Comparison of ENCODE assay signal across 9 mouse cellular contexts in genomic region chr4:62454995-62455394, GRCm38 (mm10). TPM values are rescaled to one million over a fixed set of nuclear protein-coding genes. Genes with fewer than 3 reads are reported as not detected.
DNase-seq lines count a peak whose midpoint lies in the region; ATAC-seq and TF ChIP-seq lines count a peak whose summit lies in the region.
"Had no signal": no experiment of that assay in that cellular context is flagged by ENCODE, and none has a peak within 500 bp of the region (broad histone marks: within the 10 kb centered on the region; RNA-seq: fewer than 3 reads in every experiment).

No protein-coding gene starts in this region.

- TF ChIP-seq EP300 in liver, embryonic 14.5 days (IDR thresholded peaks at IDR 0.05; ENCODE audit: low read depth), result no peak

- 70% methylated on average over 5 of the region's 5 CpGs for WGBS in forebrain, embryonic 14.5 days
- WGBS in forebrain, embryonic 11.5 days, result 66% methylated on average over 5 of the region's 5 CpGs
- WGBS in liver, embryonic 14.5 days (ENCODE audit: insufficient replicate concordance), result 48% methylated on average over 5 of the region's 5 CpGs
- 56% methylated on average over 5 of the region's 5 CpGs for WGBS in stomach, embryonic 16.5 days

- H3K36me3 ChIP-seq in forebrain, embryonic 14.5 days (ENCODE audit: control insufficient read depth, insufficient read depth, low read length), result peaks cover 6% of the 10 kb centered on the region; the same call in 1 of the 2 replicates
- no peaks in the 10 kb centered on the region for H3K36me3 ChIP-seq in forebrain, embryonic 11.5 days (ENCODE audit: control insufficient read depth, insufficient read depth, low read length)
- no peaks in the 10 kb centered on the region for H3K36me3 ChIP-seq in liver, embryonic 14.5 days (replicated peaks; ENCODE audit: control insufficient read depth, insufficient read depth, low read depth)
- H3K36me3 ChIP-seq in stomach, embryonic 16.5 days (ENCODE audit: control insufficient read depth, insufficient read depth, low read length), result no peaks in the 10 kb centered on the region

- H3K4me2 ChIP-seq in forebrain, embryonic 14.5 days (ENCODE audit: low read length), result no peak overlapping the region
- no peak overlapping the region for H3K4me2 ChIP-seq in forebrain, embryonic 11.5 days (ENCODE audit: low read depth, low read length, severe bottlenecking)
- H3K4me2 ChIP-seq in liver, embryonic 14.5 days (ENCODE audit: low read depth), result no peak overlapping the region
- H3K4me2 ChIP-seq in stomach, embryonic 16.5 days (ENCODE audit: low read depth, low read length), result no peak overlapping the region

- H3K4me3 ChIP-seq in forebrain, embryonic 14.5 days (ENCODE audit: low read depth, low read length), result no peak overlapping the region
- no peak overlapping the region for H3K4me3 ChIP-seq in forebrain, embryonic 11.5 days (ENCODE audit: low read depth, low read length)
- H3K4me3 ChIP-seq in liver, embryonic 14.5 days (ENCODE audit: insufficient read depth in 1 of 2, low read depth in 2 of 2, low read length in 2 of 2), result no peak overlapping the region
- no peak overlapping the region for H3K4me3 ChIP-seq in stomach, embryonic 16.5 days (replicated peaks; ENCODE audit: low read length)

- ATAC-seq in forebrain, embryonic 14.5 days, result no peak
- ATAC-seq in forebrain, embryonic 11.5 days (replicated peaks; ENCODE audit: low FRiP score), result no peak
- peak; percentile 67 to 75 for ATAC-seq in hematopoietic stem cell, adult 5-6 weeks (replicated peaks in 1 of 2; ENCODE audit: insufficient read depth in 1 of 2, low FRiP score in 2 of 2, low TSS enrichment in 1 of 2, low read depth in 1 of 2, poor library complexity in 2 of 2, severe bottlenecking in 2 of 2)
- ATAC-seq in liver, embryonic 14.5 days (ENCODE audit: insufficient read depth), result no peak
- ATAC-seq in stomach, embryonic 16.5 days (ENCODE audit: insufficient read depth, low FRiP score), result 0 out of 2 replicates have a peak, but pooled peaks have one; percentile 40

- H3K27ac ChIP-seq in forebrain, embryonic 14.5 days (ENCODE audit: low read depth, low read length), result no peak overlapping the region
- H3K27ac ChIP-seq in forebrain, embryonic 11.5 days (ENCODE audit: low read depth, low read length), result no peak overlapping the region
- H3K27ac ChIP-seq in liver, embryonic 14.5 days, result no peak overlapping the region
- H3K27ac ChIP-seq in stomach, embryonic 16.5 days (ENCODE audit: low read length), result no peak overlapping the region

- H3K9ac ChIP-seq in forebrain, embryonic 14.5 days (ENCODE audit: low read length), result no peak overlapping the region
- no peak overlapping the region for H3K9ac ChIP-seq in forebrain, embryonic 11.5 days (ENCODE audit: low read length)
- no peak overlapping the region for H3K9ac ChIP-seq in liver, embryonic 14.5 days (replicated peaks)
- H3K9ac ChIP-seq in stomach, embryonic 16.5 days (ENCODE audit: low read length), result no peak overlapping the region

- H3K27me3 ChIP-seq in forebrain, embryonic 14.5 days (replicated peaks; ENCODE audit: control insufficient read depth, insufficient read depth, low read length), result no peaks in the 10 kb centered on the region
- no peaks in the 10 kb centered on the region for H3K27me3 ChIP-seq in forebrain, embryonic 11.5 days (ENCODE audit: control insufficient read depth, insufficient read depth, low read length)
- no peaks in the 10 kb centered on the region for H3K27me3 ChIP-seq in liver, embryonic 14.5 days (ENCODE audit: control insufficient read depth, insufficient read depth, low read length)
- H3K27me3 ChIP-seq in stomach, embryonic 16.5 days (ENCODE audit: control insufficient read depth, insufficient read depth, low read length), result no peaks in the 10 kb centered on the region

- peak; percentile 65 for TF ChIP-seq CTCF in liver, embryonic 14.5 days (IDR thresholded peaks at IDR 0.05; ENCODE audit: low read depth)

- H3K9me3 ChIP-seq in forebrain, embryonic 14.5 days (replicated peaks; ENCODE audit: control insufficient read depth, low read length), result no peaks in the 10 kb centered on the region
- H3K9me3 ChIP-seq in forebrain, embryonic 11.5 days (ENCODE audit: control insufficient read depth, low read length), result no peaks in the 10 kb centered on the region
- H3K9me3 ChIP-seq in liver, embryonic 14.5 days (ENCODE audit: control insufficient read depth, low read length), result no peaks in the 10 kb centered on the region
- no peaks in the 10 kb centered on the region for H3K9me3 ChIP-seq in stomach, embryonic 16.5 days (replicated peaks; ENCODE audit: control insufficient read depth, low read length)

- peak; percentile 41 for DNase-seq in forebrain, embryonic 14.5 days (ENCODE audit: low spot score)
- no peak for DNase-seq in forebrain, embryonic 11.5 days (ENCODE audit: low spot score)
- DNase-seq in ovary, postnatal 36 days (ENCODE audit: low spot score), result peak; percentile 29
- DNase-seq in ovary, adult 18-20 months (ENCODE audit: low spot score), result no peak
- peak; percentile 26 for DNase-seq in cerebellum, adult 11-12 months
- no peak for DNase-seq in liver, embryonic 14.5 days (ENCODE audit: low read depth in 3 of 3, low spot score in 3 of 3)

- no peaks in the 10 kb centered on the region for H3K4me1 ChIP-seq in forebrain, embryonic 14.5 days (ENCODE audit: control insufficient read depth, insufficient read depth, low read length)
- H3K4me1 ChIP-seq in forebrain, embryonic 11.5 days (replicated peaks; ENCODE audit: control insufficient read depth, insufficient read depth, low read length), result no peaks in the 10 kb centered on the region
- no peaks in the 10 kb centered on the region for H3K4me1 ChIP-seq in liver, embryonic 14.5 days (replicated peaks; ENCODE audit: control insufficient read depth in 2 of 2, insufficient read depth in 2 of 2, low read length in 1 of 2)
- no peaks in the 10 kb centered on the region for H3K4me1 ChIP-seq in stomach, embryonic 16.5 days (ENCODE audit: control insufficient read depth, insufficient read depth, low read length)

RNA-seq across cellular contexts. Expression of gene Wdr31, which starts 15.7 kb away (rescaled TPM):
- polyA plus RNA-seq in forebrain, embryonic 14.5 days (2014; fragmentation: Nextera tagmentation; extraction: Ambion mirVana), result 8.1 and 8.2 TPM in 2 replicates
- 11.5 and 14.3 TPM in 2 replicates for polyA plus RNA-seq in forebrain, embryonic 11.5 days (2014; fragmentation: Nextera tagmentation; extraction: Ambion mirVana)
- total RNA-seq in hematopoietic stem cell, adult 5-6 weeks (2017), result 4.0 and 5.8 TPM in 2 replicates
- polyA plus RNA-seq in liver, embryonic 14.5 days (2012; rRNA removed), result 0.58 and 0.83 TPM in 2 replicates
- 1.6 and 1.7 TPM in 2 replicates for polyA plus RNA-seq in liver, embryonic 14.5 days (2014; fragmentation: Nextera tagmentation; extraction: Ambion mirVana)
- 6.8 and 8.0 TPM in 2 replicates for polyA plus RNA-seq in stomach, embryonic 16.5 days (2015; fragmentation: Nextera tagmentation; extraction: Ambion mirVana)

RNA-seq across cellular contexts. Expression of gene Rnf183, which starts 19.9 kb away (rescaled TPM):
- not detected in 2 replicates for polyA plus RNA-seq in forebrain, embryonic 14.5 days (2014; fragmentation: Nextera tagmentation; extraction: Ambion mirVana)
- polyA plus RNA-seq in forebrain, embryonic 11.5 days (2014; fragmentation: Nextera tagmentation; extraction: Ambion mirVana), result not detected in 2 replicates
- not detected in 2 replicates for total RNA-seq in hematopoietic stem cell, adult 5-6 weeks (2017)
- 0.15 TPM in 1 of 2 replicates, not detected in the other for polyA plus RNA-seq in liver, embryonic 14.5 days (2012; rRNA removed)
- polyA plus RNA-seq in liver, embryonic 14.5 days (2014; fragmentation: Nextera tagmentation; extraction: Ambion mirVana), result not detected in 2 replicates
- 0.26 and 0.34 TPM in 2 replicates for polyA plus RNA-seq in stomach, embryonic 16.5 days (2015; fragmentation: Nextera tagmentation; extraction: Ambion mirVana)
- total RNA-seq: layer of hippocampus, postnatal 25 days had no signal

RNA-seq across cellular contexts. Expression of gene Bspry, which starts 24.9 kb away (rescaled TPM):
- polyA plus RNA-seq in forebrain, embryonic 14.5 days (2014; fragmentation: Nextera tagmentation; extraction: Ambion mirVana), result 0.53 and 0.54 TPM in 2 replicates
- polyA plus RNA-seq in forebrain, embryonic 11.5 days (2014; fragmentation: Nextera tagmentation; extraction: Ambion mirVana), result 0.96 and 0.98 TPM in 2 replicates
- total RNA-seq in hematopoietic stem cell, adult 5-6 weeks (2017), result 0.94 and 1.2 TPM in 2 replicates
- polyA plus RNA-seq in liver, embryonic 14.5 days (2012; rRNA removed), result 0.19 and 0.25 TPM in 2 replicates
- 0.17 and 0.23 TPM in 2 replicates for polyA plus RNA-seq in liver, embryonic 14.5 days (2014; fragmentation: Nextera tagmentation; extraction: Ambion mirVana)
- polyA plus RNA-seq in stomach, embryonic 16.5 days (2015; fragmentation: Nextera tagmentation; extraction: Ambion mirVana), result 29.3 and 35.5 TPM in 2 replicates

RNA-seq across cellular contexts. Expression of gene Prpf4, which starts 46.4 kb away (rescaled TPM):
- 16.4 and 16.6 TPM in 2 replicates for polyA plus RNA-seq in forebrain, embryonic 14.5 days (2014; fragmentation: Nextera tagmentation; extraction: Ambion mirVana)
- 34.9 and 35.7 TPM in 2 replicates for polyA plus RNA-seq in forebrain, embryonic 11.5 days (2014; fragmentation: Nextera tagmentation; extraction: Ambion mirVana)
- 18.6 and 19.6 TPM in 2 replicates for total RNA-seq in hematopoietic stem cell, adult 5-6 weeks (2017)
- polyA plus RNA-seq in liver, embryonic 14.5 days (2012; rRNA removed), result 8.3 and 9.8 TPM in 2 replicates
- 9.0 and 10.3 TPM in 2 replicates for polyA plus RNA-seq in liver, embryonic 14.5 days (2014; fragmentation: Nextera tagmentation; extraction: Ambion mirVana)
- 16.6 and 18.3 TPM in 2 replicates for polyA plus RNA-seq in stomach, embryonic 16.5 days (2015; fragmentation: Nextera tagmentation; extraction: Ambion mirVana)

RNA-seq across cellular contexts. Expression of gene Cdc26, which starts 46.6 kb away (rescaled TPM):
- 140 and 149 TPM in 2 replicates for polyA plus RNA-seq in forebrain, embryonic 14.5 days (2014; fragmentation: Nextera tagmentation; extraction: Ambion mirVana)
- 185 and 190 TPM in 2 replicates for polyA plus RNA-seq in forebrain, embryonic 11.5 days (2014; fragmentation: Nextera tagmentation; extraction: Ambion mirVana)
- 106 and 205 TPM in 2 replicates for total RNA-seq in hematopoietic stem cell, adult 5-6 weeks (2017)
- polyA plus RNA-seq in liver, embryonic 14.5 days (2012; rRNA removed), result 24.1 and 40.2 TPM in 2 replicates
- polyA plus RNA-seq in liver, embryonic 14.5 days (2014; fragmentation: Nextera tagmentation; extraction: Ambion mirVana), result 65.7 and 71.0 TPM in 2 replicates
- 127 and 128 TPM in 2 replicates for polyA plus RNA-seq in stomach, embryonic 16.5 days (2015; fragmentation: Nextera tagmentation; extraction: Ambion mirVana)

Comparison
In these comparisons a context has a peak if more than half of its experiments do, and no peak if none do; other contexts are left out.
1. DNase-seq: peak in forebrain, embryonic 14.5 days (single experiment), ovary, postnatal 36 days (single experiment) and cerebellum, adult 11-12 months (single experiment); none in forebrain, embryonic 11.5 days (single experiment), ovary, adult 18-20 months (single experiment) and liver, embryonic 14.5 days (0 of 3).
2. ATAC-seq: peak in hematopoietic stem cell, adult 5-6 weeks (2 of 2) and stomach, embryonic 16.5 days (single experiment); none in forebrain, embryonic 14.5 days (single experiment), forebrain, embryonic 11.5 days (single experiment) and liver, embryonic 14.5 days (single experiment).
3. RNA of gene Bspry, which starts 24.9 kb away (polyA plus RNA-seq): 29.3 to 35.5 TPM in stomach, embryonic 16.5 days; 0.96 to 0.98 TPM in forebrain, embryonic 11.5 days, 0.53 to 0.54 TPM in forebrain, embryonic 14.5 days and 0.17 to 0.25 TPM in liver, embryonic 14.5 days; every median in the first group is over 10 times any median in the second.